Mouse (Mus musculus) myocyte (in vitro differentiated cells): ENCODE results near the gene Vapb.

ENCODE experiments used
- CEBPB ChIP-seq: IDR thresholded peaks from 2 replicates; pipeline ENCODE4 v1.6.1; 2011; ENCODE audit warnings: mild to moderate bottlenecking, moderate library complexity; ENCODE audit not compliant: poor library complexity, insufficient read depth, severe bottlenecking
- MAX ChIP-seq: IDR thresholded peaks from one replicate; pipeline ENCODE4 v1.6.1; 2011; ENCODE audit warnings: low read depth, mild to moderate bottlenecking, control low read depth
- POLR2A ChIP-seq: IDR thresholded peaks from one replicate; pipeline ENCODE4 v1.6.1; 2011; ENCODE audit warnings: low read depth, mild to moderate bottlenecking, control low read depth, moderate library complexity; ENCODE audit not compliant: insufficient read length

DNA sequence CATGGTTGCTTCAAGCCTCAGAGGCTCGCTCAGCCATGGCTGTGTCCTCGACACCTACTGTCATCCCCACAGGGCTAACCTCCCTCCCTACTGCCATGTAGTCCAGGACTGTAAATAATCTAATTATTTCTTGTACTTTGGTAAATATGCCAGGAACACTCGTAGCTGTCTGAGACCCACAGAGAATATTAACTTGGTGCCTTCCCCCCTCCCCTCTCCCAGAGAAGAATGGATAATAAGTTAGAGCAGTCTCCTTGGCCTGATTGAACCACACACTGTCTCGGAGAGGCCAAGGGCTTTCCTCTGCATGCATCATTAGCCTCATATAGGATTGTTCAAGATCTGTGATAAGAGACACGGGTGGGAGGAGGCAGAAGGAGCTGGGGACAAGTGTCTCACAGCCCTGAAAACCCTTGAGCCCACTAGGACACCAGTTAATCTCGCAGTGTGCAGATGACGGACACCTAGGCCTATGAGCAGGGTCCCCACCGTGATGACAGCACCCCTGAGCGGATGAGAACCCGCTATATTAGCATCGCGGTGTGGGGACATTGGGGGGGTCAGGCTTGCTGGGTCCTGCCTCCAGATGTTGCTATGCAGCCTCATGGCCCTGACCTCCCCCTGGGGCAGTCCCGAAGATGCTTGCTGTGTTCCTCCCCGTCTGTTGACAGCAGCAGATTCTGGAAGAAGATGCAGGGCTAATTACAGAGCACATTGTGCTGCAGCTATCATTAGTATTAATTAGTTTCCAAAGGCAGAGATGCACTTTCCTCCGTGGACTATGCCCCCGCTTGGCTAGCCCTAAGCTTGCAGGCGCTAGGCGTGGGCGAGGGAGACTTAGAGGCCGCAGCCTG lies 54.8 kb downstream of the Vapb start:
- no peak for TF ChIP-seq POLR2A
- TF ChIP-seq MAX, result no peak
- no peak for TF ChIP-seq CEBPB
